Mouse (Mus musculus): ENCODE data around the gene Lag3. TPM values are rescaled to one million over a fixed set of nuclear protein-coding genes. Genes with fewer than 3 reads are reported as not detected.

The Lag3 gene
- polyA plus RNA-seq, 1 experiment from 2014 or later = 1.4 TPM

DNA sequence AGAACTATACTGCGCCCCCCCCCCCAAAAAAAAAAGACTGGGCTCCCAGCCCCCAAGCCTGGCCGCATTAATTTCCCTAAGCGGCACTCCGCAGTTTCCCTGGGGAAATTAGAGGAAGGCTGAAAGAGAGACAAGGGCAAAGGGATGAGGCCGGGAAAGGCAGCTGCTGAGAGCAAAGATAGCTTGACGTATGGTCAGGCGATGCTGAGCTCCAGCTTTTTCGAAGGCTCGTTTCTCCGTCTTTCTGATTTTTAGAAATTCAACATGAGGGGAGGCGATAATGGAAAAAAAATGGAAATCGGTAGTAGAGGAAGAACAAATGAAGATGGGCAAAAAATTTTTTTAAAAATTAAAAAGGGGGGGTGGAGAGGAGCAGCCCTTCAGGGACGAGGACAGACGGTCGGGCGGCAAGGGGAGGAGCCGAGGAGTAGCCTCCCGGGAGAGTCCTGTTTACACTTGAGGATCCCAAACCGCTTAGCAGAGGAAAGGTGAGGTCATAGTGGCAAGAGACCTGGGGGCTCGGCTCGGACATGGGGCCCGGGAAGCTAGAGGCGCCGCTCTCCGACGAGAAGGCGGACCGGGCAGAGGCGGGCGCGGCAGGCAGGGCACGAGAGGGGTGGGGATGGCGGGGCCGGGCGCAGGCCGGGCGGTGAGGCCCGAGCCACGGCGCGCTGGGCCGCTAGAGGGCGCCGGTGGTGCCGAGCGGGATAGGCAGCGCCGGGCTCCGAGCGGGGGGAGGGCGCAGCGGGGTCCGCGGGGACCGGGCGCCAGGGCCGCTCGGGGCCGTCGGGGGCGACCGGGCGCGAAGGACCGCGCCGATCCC is 5.4 kb upstream of the Lag3 start:
- H3K4me3 ChIP-seq (ENCODE audit: low read depth, low read length) = peak overlapping the region; percentile 88
- DNase-seq (peak; percentile 95), ATAC-seq (ENCODE audit: insufficient read depth) (peak; percentile 53)
- H3K4me1 ChIP-seq (ENCODE audit: insufficient read depth) = peaks cover 26% of the 10 kb centered on the region
- peak overlapping the region; percentile 100 for H3K4me2 ChIP-seq
- H3K36me3 ChIP-seq (ENCODE audit: insufficient read depth) = peaks cover 27% of the 10 kb centered on the region
- H3K9ac ChIP-seq = peak overlapping the region; percentile 98
- peak; percentile 40; the same call in 1 of the 2 replicates for TF ChIP-seq CTCF (IDR thresholded peaks at IDR 0.05; ENCODE audit: low read depth)
- peak overlapping the region; percentile 100 for H3K27ac ChIP-seq (ENCODE audit: low read depth)
- no peaks in the 10 kb centered on the region for H3K9me3 ChIP-seq (ENCODE audit: low read depth, low read length)
- WGBS = under 1% methylated on average over 58 of the region's 67 CpGs
- no peaks in the 10 kb centered on the region for H3K27me3 ChIP-seq (ENCODE audit: insufficient read depth, low read length)

DNA sequence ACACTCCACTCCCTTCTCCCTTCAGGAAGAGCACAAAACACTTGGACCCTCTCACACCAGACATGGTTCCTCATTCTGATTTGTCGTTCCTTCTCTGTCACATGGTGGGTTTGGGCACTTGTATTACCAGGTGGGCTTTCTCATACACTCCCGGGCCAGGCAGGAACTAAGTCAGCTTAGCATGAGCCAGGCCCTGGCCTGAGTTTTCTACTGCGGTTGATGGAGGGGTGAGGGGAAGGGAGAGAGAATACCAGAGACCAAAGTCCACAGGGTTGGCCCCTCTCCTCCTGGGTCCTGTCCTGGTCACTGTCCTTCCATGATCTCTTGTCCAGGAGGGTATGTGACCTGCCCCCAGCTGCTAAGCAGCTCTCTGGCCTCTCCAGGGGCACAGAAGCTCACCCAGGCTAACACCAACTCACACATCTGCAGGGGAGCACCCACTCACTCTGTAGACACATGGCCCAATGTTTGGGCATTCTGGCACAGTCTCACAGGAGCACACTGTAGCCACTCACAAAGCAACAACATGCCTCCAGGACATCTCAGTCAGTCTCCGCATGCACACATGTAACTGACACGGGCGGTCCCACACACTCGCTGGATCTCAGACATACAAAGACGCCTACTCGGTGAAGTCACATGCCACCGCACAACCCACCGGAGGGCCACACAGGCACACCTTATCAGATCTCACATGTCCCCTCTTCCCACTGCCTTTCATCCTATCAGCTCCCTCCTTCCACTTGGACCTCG is 4.6 kb upstream of the Lag3 start:
- no peak for ATAC-seq (ENCODE audit: insufficient read depth)
- H3K4me3 ChIP-seq (ENCODE audit: low read depth, low read length) = peak overlapping the region; percentile 88
- H3K4me1 ChIP-seq (ENCODE audit: insufficient read depth) = peaks cover 18% of the 10 kb centered on the region
- peak; percentile 38 for DNase-seq
- H3K9ac ChIP-seq = peak overlapping the region; percentile 98
- peaks cover 27% of the 10 kb centered on the region for H3K36me3 ChIP-seq (ENCODE audit: insufficient read depth)
- H3K27ac ChIP-seq (ENCODE audit: low read depth) = peak overlapping the region; percentile 100; the same call in 1 of the 2 replicates
- H3K4me2 ChIP-seq = peak overlapping the region; percentile 100
- WGBS = 4% methylated on average over 12 of the region's 12 CpGs
- no peaks in the 10 kb centered on the region for H3K9me3 ChIP-seq (ENCODE audit: low read depth, low read length)
- no peaks in the 10 kb centered on the region for H3K27me3 ChIP-seq (ENCODE audit: insufficient read depth, low read length)
- TF ChIP-seq CTCF (IDR thresholded peaks at IDR 0.05; ENCODE audit: low read depth) = no peak

DNA sequence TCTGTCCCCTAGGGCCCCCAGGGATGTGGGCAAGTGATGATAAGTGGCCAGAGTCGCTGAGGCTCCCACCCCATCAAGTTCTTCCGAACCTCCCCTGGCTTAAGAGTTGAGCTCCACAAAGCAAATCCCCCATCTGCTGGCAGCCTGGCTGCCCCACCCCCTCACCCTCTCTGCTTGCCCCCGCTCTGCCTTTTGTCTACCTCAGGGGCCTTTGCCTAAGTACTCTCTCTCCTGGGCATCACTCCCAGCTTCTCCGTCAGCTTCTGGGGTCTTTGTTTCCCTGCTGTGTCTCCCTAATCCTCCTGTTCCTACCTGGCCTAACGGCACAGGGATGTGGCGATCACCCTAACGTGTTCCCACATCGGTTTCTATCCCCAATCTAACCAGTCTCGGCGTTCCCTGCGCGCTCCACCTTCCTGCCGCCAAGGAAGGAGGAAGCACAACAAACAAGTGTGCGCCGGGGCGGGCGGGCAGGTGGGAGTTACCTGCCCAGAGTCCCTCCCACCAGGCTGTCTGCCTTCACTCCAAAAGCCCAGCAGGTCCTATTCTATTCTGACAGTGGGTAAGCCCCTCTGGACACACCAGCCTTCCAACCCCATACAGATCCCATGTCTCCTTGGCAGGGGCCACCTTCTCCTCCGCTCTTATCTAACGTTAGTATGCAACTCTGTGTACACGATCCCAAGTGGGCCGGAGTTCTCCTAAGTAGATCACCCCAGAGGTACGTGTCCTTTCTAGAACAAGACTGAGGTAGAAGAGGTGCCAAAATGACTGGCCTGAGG is 3.8 kb upstream of the Lag3 start:
- DNase-seq (no peak), ATAC-seq (ENCODE audit: insufficient read depth) (no peak)
- Histone ChIP-seq H3K36me3 (ENCODE audit: insufficient read depth) (peaks cover 27% of the 10 kb centered on the region), H3K4me2 (peak overlapping the region; percentile 100), H3K9ac (peak overlapping the region; percentile 98), H3K4me3 (ENCODE audit: low read depth, low read length) (peak overlapping the region; percentile 88), H3K9me3 (ENCODE audit: low read depth, low read length) (no peaks in the 10 kb centered on the region), H3K27ac (ENCODE audit: low read depth) (no peak overlapping the region), H3K27me3 (ENCODE audit: insufficient read depth, low read length) (peaks cover 2% of the 10 kb centered on the region; the same call in 1 of the 2 replicates), H3K4me1 (ENCODE audit: insufficient read depth) (peaks cover 11% of the 10 kb centered on the region)
- TF ChIP-seq CTCF (IDR thresholded peaks at IDR 0.05; ENCODE audit: low read depth) = no peak
- WGBS = 18% methylated on average over 22 of the region's 22 CpGs

DNA sequence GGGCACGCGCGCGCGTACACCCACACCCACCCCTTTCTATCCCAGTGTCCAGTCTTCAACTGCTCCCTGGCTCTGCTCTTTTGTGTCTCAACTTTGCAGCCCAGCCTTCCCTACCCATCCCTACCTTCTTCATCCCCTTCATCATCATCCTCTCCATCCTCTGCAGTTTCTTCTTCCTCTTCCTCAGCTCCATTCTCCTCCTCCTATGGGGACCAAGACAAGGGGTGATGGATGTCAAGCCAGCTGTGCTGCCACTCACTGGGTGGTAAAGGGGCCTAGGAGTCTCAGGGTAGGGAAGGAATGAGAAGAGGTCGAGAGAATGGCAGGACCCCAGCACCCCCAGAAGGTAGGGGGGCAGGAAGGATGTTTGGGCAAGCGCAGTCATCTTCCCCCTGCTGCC is 3.0 kb upstream of the Lag3 start:
- H3K4me2 ChIP-seq = peak overlapping the region; percentile 100; the same call in 1 of the 2 replicates
- TF ChIP-seq CTCF (IDR thresholded peaks at IDR 0.05; ENCODE audit: low read depth) = no peak
- no peak overlapping the region for H3K27ac ChIP-seq (ENCODE audit: low read depth)
- H3K9ac ChIP-seq = no peak overlapping the region
- DNase-seq (no peak), ATAC-seq (ENCODE audit: insufficient read depth) (no peak)
- H3K9me3 ChIP-seq (ENCODE audit: low read depth, low read length) = no peaks in the 10 kb centered on the region
- WGBS = 86% methylated on average over 7 of the region's 7 CpGs
- H3K36me3 ChIP-seq (ENCODE audit: insufficient read depth) = peaks cover 27% of the 10 kb centered on the region
- peaks cover 15% of the 10 kb centered on the region for H3K4me1 ChIP-seq (ENCODE audit: insufficient read depth)
- H3K4me3 ChIP-seq (ENCODE audit: low read depth, low read length) = no peak overlapping the region
- H3K27me3 ChIP-seq (ENCODE audit: insufficient read depth, low read length) = peaks cover 10% of the 10 kb centered on the region; the same call in 1 of the 2 replicates

DNA sequence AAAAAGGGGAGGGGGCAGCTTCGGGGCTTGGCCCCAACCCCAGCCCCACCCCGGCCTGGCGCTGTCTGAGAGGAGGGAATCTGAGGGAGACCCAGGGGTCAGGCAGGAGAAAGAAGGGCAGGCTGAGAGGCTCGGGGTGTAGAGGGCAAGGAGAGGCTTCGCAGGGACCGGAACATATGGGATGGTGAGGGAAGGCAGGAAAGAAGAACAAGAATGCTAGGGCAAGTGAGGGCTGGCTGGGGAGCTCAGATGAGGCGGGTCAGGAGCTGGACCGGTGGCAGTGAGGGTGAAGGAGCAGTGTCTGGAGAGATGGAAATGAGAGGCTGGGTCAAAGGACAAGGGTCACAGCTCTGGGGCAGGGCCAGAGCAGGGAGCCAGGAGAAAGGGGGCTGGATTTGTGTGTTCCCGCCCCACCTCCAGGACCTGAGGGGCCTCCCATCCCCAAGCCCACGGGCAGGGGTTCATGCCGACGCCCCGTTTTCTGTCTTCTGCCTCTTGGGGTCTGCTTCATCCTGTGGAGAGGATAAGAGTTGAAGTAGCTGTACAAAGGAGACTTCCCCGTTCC is 2.3 kb upstream of the Lag3 start:
- Histone ChIP-seq H3K9me3 (ENCODE audit: low read depth, low read length) (no peaks in the 10 kb centered on the region), H3K9ac (no peak overlapping the region; the same call in 1 of the 2 replicates), H3K27ac (ENCODE audit: low read depth) (no peak overlapping the region), H3K27me3 (ENCODE audit: insufficient read depth, low read length) (peaks cover 10% of the 10 kb centered on the region; the same call in 1 of the 2 replicates), H3K4me3 (ENCODE audit: low read depth, low read length) (no peak overlapping the region), H3K4me1 (ENCODE audit: insufficient read depth) (peaks cover 12% of the 10 kb centered on the region), H3K36me3 (ENCODE audit: insufficient read depth) (peaks cover 27% of the 10 kb centered on the region), H3K4me2 (peak overlapping the region; percentile 12; the same call in 1 of the 2 replicates)
- WGBS = 68% methylated on average over 14 of the region's 14 CpGs
- no peak for TF ChIP-seq CTCF (IDR thresholded peaks at IDR 0.05; ENCODE audit: low read depth)
- ATAC-seq (ENCODE audit: insufficient read depth) = no peak
- DNase-seq = no peak

DNA sequence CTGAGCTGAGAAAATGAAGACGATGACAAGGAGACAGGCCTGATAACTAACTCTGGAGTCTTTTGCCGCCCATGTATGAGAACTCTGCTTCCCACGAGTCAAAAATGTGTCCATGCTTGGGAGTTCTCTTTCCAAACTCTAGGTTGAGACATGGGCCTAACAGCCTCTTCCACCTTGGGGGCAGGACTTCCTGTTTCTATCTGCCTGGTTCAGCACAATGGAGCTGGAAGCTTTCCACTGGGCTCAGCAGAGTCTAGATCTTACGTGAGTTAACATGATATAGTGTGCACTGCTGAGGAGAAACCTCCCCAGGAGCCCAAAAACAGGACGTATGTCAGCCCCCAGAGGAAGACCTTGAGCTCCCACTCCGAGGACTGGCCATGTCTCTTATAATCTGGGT is 1.7 kb upstream of the Lag3 start:
- 60% methylated on average over 6 of the region's 6 CpGs for WGBS
- Histone ChIP-seq H3K27me3 (ENCODE audit: insufficient read depth, low read length) (peaks cover 10% of the 10 kb centered on the region; the same call in 1 of the 2 replicates), H3K4me2 (no peak overlapping the region), H3K27ac (ENCODE audit: low read depth) (no peak overlapping the region), H3K9me3 (ENCODE audit: low read depth, low read length) (no peaks in the 10 kb centered on the region), H3K4me3 (ENCODE audit: low read depth, low read length) (no peak overlapping the region), H3K36me3 (ENCODE audit: insufficient read depth) (peaks cover 27% of the 10 kb centered on the region), H3K9ac (no peak overlapping the region), H3K4me1 (ENCODE audit: insufficient read depth) (peaks cover 12% of the 10 kb centered on the region)
- ATAC-seq (ENCODE audit: insufficient read depth) (no peak), DNase-seq (peak; percentile 40)
- no peak for TF ChIP-seq CTCF (IDR thresholded peaks at IDR 0.05; ENCODE audit: low read depth)
